Mouse (Mus musculus): ENCODE data around the gene Slc15a4.

DNA sequence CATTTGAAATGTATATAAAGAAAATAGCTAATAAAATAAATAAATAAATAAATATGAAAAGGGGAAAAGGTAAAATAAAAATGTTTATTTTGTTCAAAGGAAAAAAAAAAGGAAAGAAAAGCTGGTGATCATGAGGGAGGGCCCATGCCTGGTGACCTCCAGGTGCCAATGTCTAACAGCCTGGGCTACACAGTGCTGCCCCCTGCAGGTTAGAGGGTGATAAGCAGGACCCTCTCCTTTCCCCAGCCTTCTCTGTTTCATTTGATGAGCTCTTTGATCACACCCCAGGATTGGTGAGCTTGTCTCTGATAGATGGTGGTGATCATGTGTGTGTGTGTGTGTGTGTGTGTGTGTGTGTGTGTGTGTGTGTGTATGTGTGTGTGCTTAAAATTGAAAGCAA is 16.4 kb upstream of the Slc15a4 start:
- TF ChIP-seq CTCF (IDR thresholded peaks at IDR 0.05; ENCODE audit: low read depth) (peak; percentile 62), EP300 (IDR thresholded peaks at IDR 0.05; ENCODE audit: low read depth) (no peak)
